In the genomic region with DNA sequence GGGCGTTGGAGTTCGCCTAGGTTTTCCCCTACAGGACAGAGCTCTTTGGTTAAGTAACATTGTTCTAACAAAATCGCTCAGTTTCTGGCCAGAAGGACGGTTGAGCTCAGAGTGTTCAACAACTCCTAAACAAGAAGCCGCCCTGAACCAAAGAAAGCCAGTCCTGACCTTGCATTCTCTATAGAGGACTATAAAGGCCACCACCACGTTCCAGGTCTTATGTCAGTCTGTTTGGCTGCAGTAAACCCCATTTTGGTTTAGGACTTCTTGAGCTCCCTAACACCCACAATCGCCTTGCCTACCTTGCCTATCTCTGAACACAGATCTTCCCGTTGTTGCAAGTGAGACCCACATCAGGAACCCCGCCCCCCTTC, we compare ENCODE assay signal across 11 mouse cellular contexts. TPM values are rescaled to one million over a fixed set of nuclear protein-coding genes. Genes with fewer than 3 reads are reported as not detected.
DNase-seq lines count a peak whose midpoint lies in the region; ATAC-seq lines count a peak whose summit lies in the region.
"Had no signal": no experiment of that assay in that cellular context is flagged by ENCODE, and none has a peak within 500 bp of the region (broad histone marks: within the 10 kb centered on the region; RNA-seq: fewer than 3 reads in every experiment).

No protein-coding gene starts in this region.

- H3K9me3 ChIP-seq in neural tube, embryonic 11.5 days (ENCODE audit: control insufficient read depth, low read length) = no peaks in the 10 kb centered on the region; the same call in 1 of the 2 replicates
- H3K9me3 ChIP-seq in liver, embryonic 12.5 days (replicated peaks) = no peaks in the 10 kb centered on the region

- H3K27me3 ChIP-seq in neural tube, embryonic 11.5 days (ENCODE audit: control insufficient read depth, insufficient read depth, low read length) = 0 out of 2 replicates have a peak, but pooled peaks cover 10% of the 10 kb centered on the region
- peaks cover 16% of the 10 kb centered on the region for H3K27me3 ChIP-seq in liver, embryonic 12.5 days (replicated peaks)

- intact Hi-C loops in left cerebral cortex, postnatal 36 days (cut with DNase I) = loop anchor here (5.0 to 10.0 kb wide), 2 partner anchors 152 to 406 kb away; no protein-coding TSS in a partner anchor

- ATAC-seq in neural tube, embryonic 11.5 days (ENCODE audit: insufficient read depth, low FRiP score, low TSS enrichment) = no peak
- no peak for ATAC-seq in liver, embryonic 12.5 days
- ATAC-seq: activated CD4-positive, CD25-positive, alpha-beta regulatory T cell, adult 4 months had no signal

- no peak overlapping the region; the same call in 1 of the 2 replicates for H3K9ac ChIP-seq in neural tube, embryonic 11.5 days (ENCODE audit: low read length)
- no peak overlapping the region for H3K9ac ChIP-seq in liver, embryonic 12.5 days

- WGBS in neural tube, embryonic 11.5 days = 12% methylated on average over 9 of the region's 9 CpGs
- WGBS in liver, embryonic 12.5 days (ENCODE audit: insufficient replicate concordance) = 6% methylated on average over 9 of the region's 9 CpGs

- peak overlapping the region; percentile 92 for H3K4me2 ChIP-seq in neural tube, embryonic 11.5 days (ENCODE audit: low read depth)
- peak overlapping the region; percentile 65 for H3K4me2 ChIP-seq in liver, embryonic 12.5 days

- H3K4me3 ChIP-seq in neural tube, embryonic 11.5 days (ENCODE audit: low read depth, low read length) = peak overlapping the region; percentile 41
- peak overlapping the region; percentile 36; the same call in 1 of the 2 replicates for H3K4me3 ChIP-seq in liver, embryonic 12.5 days
- H3K4me3 ChIP-seq: myocyte had no signal

- H3K4me1 ChIP-seq in neural tube, embryonic 11.5 days (ENCODE audit: control insufficient read depth, insufficient read depth, low read length) = no peaks in the 10 kb centered on the region
- no peaks in the 10 kb centered on the region for H3K4me1 ChIP-seq in liver, embryonic 12.5 days

- DNase-seq in embryo, embryonic 11 days = peak; percentile 16
- no peak for DNase-seq in embryo, embryonic 9.5 days (ENCODE audit: extremely low spot score)
- DNase-seq in neural tube, embryonic 11.5 days (ENCODE audit: low spot score) = no peak
- DNase-seq in neural tube, embryonic 10.5 days (ENCODE audit: extremely low spot score, low spot score) = no peak
- no peak for DNase-seq in thymus, adult 18-20 months
- DNase-seq in cerebellum, postnatal 25 days = no peak
- DNase-seq in left cerebral cortex, postnatal 36 days (ENCODE audit: low spot score in 2 of 2) = no peak
- DNase-seq: thymus, postnatal 25 days had no signal

- no peak overlapping the region for H3K27ac ChIP-seq in neural tube, embryonic 11.5 days (ENCODE audit: low read depth, low read length)
- H3K27ac ChIP-seq in liver, embryonic 12.5 days = no peak overlapping the region

- H3K36me3 ChIP-seq in neural tube, embryonic 11.5 days (ENCODE audit: control insufficient read depth, insufficient read depth, low read length) = no peaks in the 10 kb centered on the region
- H3K36me3 ChIP-seq in liver, embryonic 12.5 days = no peaks in the 10 kb centered on the region

RNA-seq across cellular contexts. Expression of a gene that starts 0.3 kb away (rescaled TPM):
- 0.17 and 0.27 TPM in 2 replicates for polyA plus RNA-seq in neural tube, embryonic 11.5 days (2014; fragmentation: Nextera tagmentation; extraction: Ambion mirVana)
- polyA plus RNA-seq in liver, embryonic 12.5 days (2016; fragmentation: Nextera tagmentation; extraction: Ambion mirVana) = 0.06 and 0.08 TPM in 2 replicates
- total RNA-seq in left cerebral cortex, postnatal 36 days (2021) = under 1 TPM; 0.25 to 0.32 TPM
- polyA plus RNA-seq: activated CD4-positive, CD25-positive, alpha-beta regulatory T cell, adult 4 months; myocyte had no signal
